Comparison of ENCODE assay signal across 30 mouse cellular contexts in genomic region chr8:26768474-26769229, GRCm38 (mm10).
DNase-seq lines count a peak whose midpoint lies in the region; ATAC-seq lines count a peak whose summit lies in the region.
"Had no signal": no experiment of that assay in that cellular context is flagged by ENCODE, and none has a peak within 500 bp of the region (broad histone marks: within the 10 kb centered on the region; RNA-seq: fewer than 3 reads in every experiment).

No protein-coding gene starts in this region.

- H3K36me3 ChIP-seq in midbrain, embryonic 11.5 days (ENCODE audit: control insufficient read depth, insufficient read depth, low read length): no peaks in the 10 kb centered on the region
- H3K36me3 ChIP-seq in midbrain, embryonic 16.5 days (ENCODE audit: control insufficient read depth, insufficient read depth, low read length): no peaks in the 10 kb centered on the region
- H3K36me3 ChIP-seq in hindbrain, embryonic 14.5 days (replicated peaks; ENCODE audit: control insufficient read depth, insufficient read depth): no peaks in the 10 kb centered on the region
- H3K36me3 ChIP-seq: embryonic facial prominence, embryonic 12.5 days; hindbrain, embryonic 10.5 days; limb, embryonic 12.5 days; midbrain, embryonic 15.5 days had no signal

- no peaks in the 10 kb centered on the region for H3K27me3 ChIP-seq in midbrain, embryonic 11.5 days (ENCODE audit: control insufficient read depth, insufficient read depth, low read length)
- no peaks in the 10 kb centered on the region for H3K27me3 ChIP-seq in midbrain, embryonic 16.5 days (ENCODE audit: control insufficient read depth, insufficient read depth, low read depth, low read length)
- H3K27me3 ChIP-seq in hindbrain, embryonic 14.5 days (ENCODE audit: control insufficient read depth, insufficient read depth, low read length): no peaks in the 10 kb centered on the region
- H3K27me3 ChIP-seq: CH12.LX; embryonic facial prominence, embryonic 12.5 days; midbrain, embryonic 15.5 days had no signal

- no peaks in the 10 kb centered on the region for H3K9me3 ChIP-seq in midbrain, embryonic 11.5 days (ENCODE audit: control insufficient read depth, low read length)
- H3K9me3 ChIP-seq in midbrain, embryonic 16.5 days (replicated peaks; ENCODE audit: control insufficient read depth, low read length, poor library complexity, severe bottlenecking): no peaks in the 10 kb centered on the region
- H3K9me3 ChIP-seq in hindbrain, embryonic 14.5 days (ENCODE audit: control insufficient read depth, low read length): no peaks in the 10 kb centered on the region
- H3K9me3 ChIP-seq: embryonic facial prominence, embryonic 12.5 days; hindbrain, embryonic 10.5 days; limb, embryonic 12.5 days; midbrain, embryonic 15.5 days had no signal

- no peak overlapping the region for H3K9ac ChIP-seq in midbrain, embryonic 11.5 days (ENCODE audit: low read length)
- H3K9ac ChIP-seq in midbrain, embryonic 16.5 days (ENCODE audit: low read depth, low read length): no peak overlapping the region
- no peak overlapping the region for H3K9ac ChIP-seq in hindbrain, embryonic 14.5 days
- H3K9ac ChIP-seq: embryonic facial prominence, embryonic 12.5 days; limb, embryonic 12.5 days; midbrain, embryonic 15.5 days had no signal

- H3K4me2 ChIP-seq in midbrain, embryonic 11.5 days: no peak overlapping the region
- no peak overlapping the region for H3K4me2 ChIP-seq in midbrain, embryonic 16.5 days (ENCODE audit: low read length)
- H3K4me2 ChIP-seq in hindbrain, embryonic 14.5 days (replicated peaks): no peak overlapping the region
- H3K4me2 ChIP-seq: embryonic facial prominence, embryonic 12.5 days; limb, embryonic 12.5 days; liver, embryonic 11.5 days; midbrain, embryonic 15.5 days had no signal

- H3K4me1 ChIP-seq in midbrain, embryonic 11.5 days (ENCODE audit: control insufficient read depth, insufficient read depth, low read length): no peaks in the 10 kb centered on the region
- no peaks in the 10 kb centered on the region for H3K4me1 ChIP-seq in midbrain, embryonic 16.5 days (ENCODE audit: control insufficient read depth, insufficient read depth, low read length)
- peaks cover 16% of the 10 kb centered on the region for H3K4me1 ChIP-seq in hindbrain, embryonic 14.5 days (replicated peaks; ENCODE audit: control insufficient read depth, insufficient read depth, low read length)
- H3K4me1 ChIP-seq: embryonic facial prominence, embryonic 12.5 days had no signal

- H3K4me3 ChIP-seq in midbrain, embryonic 11.5 days (ENCODE audit: low read depth, low read length): no peak overlapping the region
- no peak overlapping the region for H3K4me3 ChIP-seq in midbrain, embryonic 16.5 days (ENCODE audit: low read depth, low read length)
- H3K4me3 ChIP-seq in hindbrain, embryonic 14.5 days (replicated peaks; ENCODE audit: low read length): no peak overlapping the region
- H3K4me3 ChIP-seq: embryonic facial prominence, embryonic 12.5 days; gastrocnemius, adult 2 months; hindbrain, embryonic 10.5 days; layer of hippocampus, adult 2 months; left cerebral cortex, adult 2 months; limb, embryonic 12.5 days; midbrain, embryonic 15.5 days had no signal

- WGBS in midbrain, embryonic 11.5 days: 90% methylated on average over 10 of the region's 10 CpGs
- WGBS in midbrain, embryonic 16.5 days: 76% methylated on average over 10 of the region's 10 CpGs
- WGBS in hindbrain, embryonic 14.5 days: 82% methylated on average over 10 of the region's 10 CpGs

- no peak for ATAC-seq in midbrain, embryonic 11.5 days (ENCODE audit: low FRiP score)
- ATAC-seq in midbrain, embryonic 16.5 days: no peak
- ATAC-seq in hindbrain, embryonic 14.5 days (ENCODE audit: low FRiP score): no peak
- ATAC-seq: activated CD4-positive, CD25-positive, alpha-beta regulatory T cell, adult 4 months; forebrain, embryonic 14.5 days; hindbrain, embryonic 16.5 days; midbrain, embryonic 15.5 days had no signal

- peak; percentile 15 for DNase-seq in adrenal gland, postnatal 10 days
- DNase-seq in adrenal gland, adult 8-10 months: no peak
- DNase-seq in midbrain, embryonic 11.5 days (ENCODE audit: low spot score, missing footprints): peak; percentile 51
- DNase-seq in cerebellum, adult 9-10 months: peak; percentile 88
- DNase-seq in cerebellum, postnatal 36 days: peak; percentile 60 to 74
- no peak for DNase-seq in hindbrain, embryonic 14.5 days (ENCODE audit: low spot score)
- no peak for DNase-seq in liver
- DNase-seq: adrenal gland, adult 2 months; embryo, embryonic 11 days; gastrocnemius, adult 2 months; gastrocnemius, postnatal 36 days; heart, adult 18-20 months; heart, postnatal 14 days; kidney, adult 2 months; kidney, postnatal 36 days; lung, postnatal 36 days; thymus, adult 18-20 months; thymus, postnatal 25 days had no signal

- no peak overlapping the region for H3K27ac ChIP-seq in midbrain, embryonic 11.5 days (ENCODE audit: low read depth, low read length)
- H3K27ac ChIP-seq in midbrain, embryonic 16.5 days (ENCODE audit: low read length): no peak overlapping the region
- no peak overlapping the region for H3K27ac ChIP-seq in hindbrain, embryonic 14.5 days
- H3K27ac ChIP-seq: embryonic facial prominence, embryonic 12.5 days; gastrocnemius, adult 2 months; hindbrain, embryonic 10.5 days; layer of hippocampus, adult 2 months; left cerebral cortex, adult 2 months; limb, embryonic 12.5 days; midbrain, embryonic 15.5 days had no signal

Comparison
In these comparisons a context has a peak if more than half of its experiments do, and no peak if none do; other contexts are left out.
1. DNase-seq: peak in adrenal gland, postnatal 10 days (single experiment), midbrain, embryonic 11.5 days (single experiment), cerebellum, adult 9-10 months (single experiment) and cerebellum, postnatal 36 days (2 of 2); none in adrenal gland, adult 8-10 months (single experiment), hindbrain, embryonic 14.5 days (single experiment) and liver (single experiment).